In the genomic region with DNA sequence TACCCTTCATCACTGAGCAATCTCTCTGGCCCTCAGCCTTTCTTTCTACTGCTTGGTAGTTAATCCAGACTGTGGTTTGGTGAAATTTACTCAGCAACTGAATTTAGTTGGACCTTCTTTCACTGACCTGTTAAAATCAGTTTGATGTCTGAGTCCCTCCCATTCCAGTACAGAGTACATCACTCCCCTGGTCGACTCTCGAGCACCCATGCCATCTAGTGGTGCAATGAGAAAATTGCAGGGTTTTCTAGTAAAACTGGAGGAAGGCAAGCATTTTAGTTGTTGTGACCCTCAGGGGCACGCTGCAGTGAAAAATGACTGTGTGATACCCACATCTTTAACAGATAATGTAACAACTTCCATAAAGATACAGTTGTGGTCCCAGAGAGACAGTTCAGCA, we compare ENCODE assay signal across 9 mouse cellular contexts. TPM values are rescaled to one million over a fixed set of nuclear protein-coding genes. Genes with fewer than 3 reads are reported as not detected.
A peak's percentile ranks its signal among the peaks of the same experiment; 100 is the strongest.
DNase-seq lines count a peak whose midpoint lies in the region; ATAC-seq and TF ChIP-seq lines count a peak whose summit lies in the region.
"Had no signal": no experiment of that assay in that cellular context is flagged by ENCODE, and none has a peak within 500 bp of the region (broad histone marks: within the 10 kb centered on the region; RNA-seq: fewer than 3 reads in every experiment).

No protein-coding gene starts in this region.

- TF ChIP-seq CTCF in spleen, adult 2 months (IDR thresholded peaks at IDR 0.05; ENCODE audit: extremely low read depth, insufficient read depth, insufficient read length, insufficient replicate concordance) = peak; percentile 54; the same call in 1 of the 2 replicates
- TF ChIP-seq CTCF in brain, embryonic 14.5 days (IDR thresholded peaks at IDR 0.05; ENCODE audit: borderline replicate concordance, extremely low read depth, insufficient read depth, insufficient read length) = peak; percentile 81; the same call in 1 of the 2 replicates
- TF ChIP-seq CTCF in liver, adult 2 months (IDR thresholded peaks at IDR 0.05; ENCODE audit: low read depth, low read length) = peak; percentile 65

- TF ChIP-seq POLR2A in spleen, adult 2 months (IDR thresholded peaks at IDR 0.05; ENCODE audit: low read depth, low read length) = no peak
- TF ChIP-seq POLR2A in brain, embryonic 14.5 days (IDR thresholded peaks at IDR 0.05; ENCODE audit: borderline replicate concordance, extremely low read depth, insufficient read depth, insufficient read length, poor library complexity, severe bottlenecking) = no peak
- no peak for TF ChIP-seq POLR2A in liver, adult 2 months (IDR thresholded peaks at IDR 0.05; ENCODE audit: extremely low read depth, insufficient read depth, low read length)

- H3K4me3 ChIP-seq in spleen, adult 2 months (ENCODE audit: extremely low read depth, insufficient read depth, insufficient read length) = no peak overlapping the region
- H3K4me3 ChIP-seq in forebrain, embryonic 12.5 days (replicated peaks) = no peak overlapping the region
- H3K4me3 ChIP-seq in liver, adult 2 months (ENCODE audit: insufficient read depth, low read depth, low read length) = no peak overlapping the region
- H3K4me3 ChIP-seq: neural tube, embryonic 12.5 days had no signal

- no peaks in the 10 kb centered on the region for H3K79me2 ChIP-seq in liver, adult 2 months (ENCODE audit: control insufficient read depth, insufficient read depth, low read length)

- no peaks in the 10 kb centered on the region for H3K9me3 ChIP-seq in forebrain, embryonic 12.5 days
- H3K9me3 ChIP-seq: neural tube, embryonic 12.5 days had no signal

- no peaks in the 10 kb centered on the region for H3K27me3 ChIP-seq in spleen, adult 2 months (ENCODE audit: control insufficient read depth, insufficient read depth, low read length)
- H3K27me3 ChIP-seq in forebrain, embryonic 12.5 days = peaks cover 4% of the 10 kb centered on the region; the same call in 1 of the 2 replicates
- H3K27me3 ChIP-seq in liver, adult 2 months (ENCODE audit: control insufficient read depth, insufficient read depth, low read length) = no peaks in the 10 kb centered on the region
- H3K27me3 ChIP-seq: neural tube, embryonic 12.5 days had no signal

- ATAC-seq in forebrain, embryonic 12.5 days (ENCODE audit: low FRiP score) = peak; percentile 71

- WGBS in spleen, adult 2 months = 7% methylated on average over 3 of the region's 3 CpGs
- WGBS in forebrain, embryonic 12.5 days = 19% methylated on average over 3 of the region's 3 CpGs
- WGBS in liver, adult 2 months = 4% methylated on average over 3 of the region's 3 CpGs

- H3K9ac ChIP-seq in forebrain, embryonic 12.5 days = no peak overlapping the region
- H3K9ac ChIP-seq in liver, adult 2 months (ENCODE audit: low read depth, low read length) = no peak overlapping the region
- H3K9ac ChIP-seq: neural tube, embryonic 12.5 days had no signal

- DNase-seq in spleen, adult 2 months (ENCODE audit: low read depth in 1 of 2, low spot score in 2 of 2) = peak; percentile 11 to 36
- no peak for DNase-seq in spleen, adult 12 weeks (ENCODE audit: low spot score)
- peak; percentile 80 for DNase-seq in brain, embryonic 14.5 days (ENCODE audit: low read depth)
- peak; percentile 67 for DNase-seq in induced T-regulatory cell, adult 2 months (ENCODE audit: low read depth)
- DNase-seq in liver, adult 2 months (ENCODE audit: extremely low read depth, low read depth, low spot score) = peak; percentile 61
- DNase-seq in neural tube, embryonic 10.5 days (ENCODE audit: extremely low spot score, low spot score) = peak; percentile 57
- DNase-seq in testis, postnatal 14 days (ENCODE audit: low spot score) = no peak

- no peaks in the 10 kb centered on the region for H3K36me3 ChIP-seq in spleen, adult 2 months (ENCODE audit: control insufficient read depth, insufficient read depth, low read length)
- H3K36me3 ChIP-seq in forebrain, embryonic 12.5 days (replicated peaks) = no peaks in the 10 kb centered on the region
- H3K36me3 ChIP-seq in liver, adult 2 months (ENCODE audit: control insufficient read depth, insufficient read depth, low read length) = no peaks in the 10 kb centered on the region
- H3K36me3 ChIP-seq: neural tube, embryonic 12.5 days had no signal

- H3K4me1 ChIP-seq in spleen, adult 2 months (ENCODE audit: control insufficient read depth, insufficient read depth, insufficient read length) = no peaks in the 10 kb centered on the region
- peaks cover 36% of the 10 kb centered on the region for H3K4me1 ChIP-seq in forebrain, embryonic 12.5 days
- H3K4me1 ChIP-seq in liver, adult 2 months (ENCODE audit: control insufficient read depth, insufficient read depth, low read length) = peaks cover 12% of the 10 kb centered on the region

- H3K27ac ChIP-seq in spleen, adult 2 months (ENCODE audit: insufficient read depth, low read length) = no peak overlapping the region
- no peak overlapping the region for H3K27ac ChIP-seq in forebrain, embryonic 12.5 days
- H3K27ac ChIP-seq in liver, adult 2 months (replicated peaks; ENCODE audit: insufficient read depth, low read depth, low read length) = no peak overlapping the region
- H3K27ac ChIP-seq: neural tube, embryonic 12.5 days had no signal

- no peak overlapping the region for H3K4me2 ChIP-seq in forebrain, embryonic 12.5 days
- H3K4me2 ChIP-seq: neural tube, embryonic 12.5 days had no signal

RNA-seq across cellular contexts. Expression of a gene that starts 41.5 kb away (rescaled TPM):
- polyA plus RNA-seq in spleen, adult 2 months (2012; rRNA removed) = 0.16 and 0.18 TPM in 2 replicates
- 12.9 and 19.0 TPM in 2 replicates for polyA plus RNA-seq in brain, embryonic 14.5 days (2012; rRNA removed)
- 12.5 TPM in 2 replicates for polyA plus RNA-seq in forebrain, embryonic 12.5 days (2016; fragmentation: Nextera tagmentation; extraction: Ambion mirVana)
- total RNA-seq in liver, adult 2 months (2014; rRNA removed) = 0.20 and 0.46 TPM in 2 replicates
- 0.21 and 0.22 TPM in 2 replicates for polyA plus RNA-seq in liver, adult 2 months (2012; rRNA removed)

Comparison
In these comparisons a context has a peak if more than half of its experiments do, and no peak if none do; other contexts are left out.
1. DNase-seq: peak in spleen, adult 2 months (2 of 2), brain, embryonic 14.5 days (single experiment), induced T-regulatory cell, adult 2 months (single experiment), liver, adult 2 months (single experiment) and neural tube, embryonic 10.5 days (single experiment); none in spleen, adult 12 weeks (single experiment) and testis, postnatal 14 days (single experiment).
2. RNA of a gene that starts 41.5 kb away (polyA plus RNA-seq): 12.9 to 19.0 TPM in brain, embryonic 14.5 days and 12.5 TPM in forebrain, embryonic 12.5 days; 0.21 to 0.22 TPM in liver, adult 2 months and 0.16 to 0.18 TPM in spleen, adult 2 months; every median in the first group is over 10 times any median in the second.
3. Peak in every context shown above with its lines, with median percentiles within 50 percentile points of each other: CTCF ChIP-seq.